Mouse (Mus musculus): ENCODE measurements around the gene Gsta1. TPM values are rescaled to one million over a fixed set of nuclear protein-coding genes. Genes with fewer than 3 reads are reported as not detected.
A peak's percentile ranks its signal among the peaks of the same experiment; 100 is the strongest.
"Not testable (repeated sequence)": the region's sequence is repeated elsewhere in the genome, so short reads cannot be mapped to it uniquely, and the experiment has no call there.

Gene Gsta1
- not detected for total RNA-seq (2022)

DNA sequence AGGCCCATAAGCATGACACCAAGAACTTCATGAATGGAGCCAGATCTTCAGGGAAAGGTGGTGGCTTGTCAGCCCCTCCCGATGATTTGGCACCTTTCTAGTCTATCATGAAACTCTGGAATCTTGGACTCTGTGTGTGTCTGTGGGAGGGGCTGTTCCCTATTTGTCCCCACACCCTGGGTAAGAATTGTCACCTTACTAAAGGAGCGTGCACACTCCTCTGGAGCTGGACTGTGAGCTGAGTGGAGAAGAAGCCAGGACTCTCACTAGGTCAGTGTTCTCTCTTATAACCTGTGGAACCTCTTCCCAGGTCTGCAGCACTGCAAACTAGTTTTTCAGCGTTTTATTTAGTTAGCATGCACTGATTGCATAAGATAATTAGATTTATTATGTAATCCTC is at the start of gene Gsta1:
Gsta1 (plus strand) TSS at position 196 of the 400 bp plus-strand sequence.
- not testable (repeated sequence) for DNase-seq (ENCODE audit: low spot score in 2 of 2)

DNA sequence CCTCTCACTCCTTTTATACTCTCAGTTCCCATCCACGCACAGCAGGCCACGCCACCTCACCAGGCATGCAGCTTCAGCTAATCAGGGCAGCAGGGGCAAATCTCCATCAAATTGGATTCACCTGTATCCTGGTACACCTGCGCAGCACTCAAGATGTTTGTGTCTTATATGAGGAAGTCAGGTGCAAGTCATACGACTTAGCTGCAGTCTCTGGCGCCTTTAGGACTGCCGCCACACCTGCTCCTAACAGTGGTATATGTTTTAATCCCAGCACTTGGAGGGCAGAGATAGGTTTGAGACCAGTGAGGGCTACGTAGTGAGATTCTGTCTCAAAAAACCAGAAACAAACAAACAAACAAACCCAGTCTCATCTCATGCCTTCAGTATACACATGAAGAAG is 48.0 kb upstream of the Gsta1 start, which contains the start of gene Gsta4:
Gsta4 (plus strand) TSS at position 301 of the 400 bp plus-strand sequence.
- DNase-seq (ENCODE audit: low spot score in 2 of 2), result not testable (repeated sequence)

DNA sequence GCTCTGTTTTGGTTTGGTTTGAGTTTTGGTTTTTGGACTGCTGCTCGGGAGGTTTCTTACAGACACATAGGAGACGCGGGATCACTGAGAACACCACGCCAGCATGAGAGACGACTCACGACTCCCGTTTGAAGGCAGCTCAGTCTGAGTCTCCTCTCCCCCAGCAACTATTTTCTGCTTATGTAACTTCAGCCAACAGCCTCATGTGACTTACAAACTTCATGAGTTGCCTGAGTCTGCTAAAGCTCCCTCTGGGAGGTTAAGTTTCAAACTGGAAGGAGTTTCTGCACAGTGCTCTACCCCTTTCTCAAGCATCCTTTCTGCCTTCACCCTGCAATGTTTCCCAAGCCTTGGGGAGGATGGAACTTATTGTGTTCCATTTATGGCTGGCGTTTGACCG is 44.8 kb upstream of the Gsta1 start:
- no peak for DNase-seq (ENCODE audit: low spot score in 2 of 2)

DNA sequence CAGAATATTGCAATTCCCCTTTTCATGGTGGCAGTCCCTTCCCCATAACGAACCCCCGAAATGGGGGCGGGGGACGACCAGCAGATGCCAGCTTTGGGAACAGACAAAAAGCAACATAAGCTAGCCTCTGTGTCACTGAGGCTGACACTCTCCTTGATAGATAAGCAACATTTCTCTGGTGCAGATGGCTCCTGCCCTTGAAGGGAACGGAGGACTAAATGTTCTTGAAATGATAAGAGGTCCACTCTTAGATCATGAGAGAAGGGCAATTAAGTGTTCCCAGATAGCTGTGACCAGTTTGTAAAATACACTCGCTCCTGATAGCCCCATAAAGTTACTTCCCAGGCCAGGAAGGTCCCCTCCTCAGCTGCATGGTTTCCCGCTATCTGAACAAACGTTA is 41.5 kb upstream of the Gsta1 start:
- DNase-seq (ENCODE audit: low spot score in 2 of 2), result no peak

DNA sequence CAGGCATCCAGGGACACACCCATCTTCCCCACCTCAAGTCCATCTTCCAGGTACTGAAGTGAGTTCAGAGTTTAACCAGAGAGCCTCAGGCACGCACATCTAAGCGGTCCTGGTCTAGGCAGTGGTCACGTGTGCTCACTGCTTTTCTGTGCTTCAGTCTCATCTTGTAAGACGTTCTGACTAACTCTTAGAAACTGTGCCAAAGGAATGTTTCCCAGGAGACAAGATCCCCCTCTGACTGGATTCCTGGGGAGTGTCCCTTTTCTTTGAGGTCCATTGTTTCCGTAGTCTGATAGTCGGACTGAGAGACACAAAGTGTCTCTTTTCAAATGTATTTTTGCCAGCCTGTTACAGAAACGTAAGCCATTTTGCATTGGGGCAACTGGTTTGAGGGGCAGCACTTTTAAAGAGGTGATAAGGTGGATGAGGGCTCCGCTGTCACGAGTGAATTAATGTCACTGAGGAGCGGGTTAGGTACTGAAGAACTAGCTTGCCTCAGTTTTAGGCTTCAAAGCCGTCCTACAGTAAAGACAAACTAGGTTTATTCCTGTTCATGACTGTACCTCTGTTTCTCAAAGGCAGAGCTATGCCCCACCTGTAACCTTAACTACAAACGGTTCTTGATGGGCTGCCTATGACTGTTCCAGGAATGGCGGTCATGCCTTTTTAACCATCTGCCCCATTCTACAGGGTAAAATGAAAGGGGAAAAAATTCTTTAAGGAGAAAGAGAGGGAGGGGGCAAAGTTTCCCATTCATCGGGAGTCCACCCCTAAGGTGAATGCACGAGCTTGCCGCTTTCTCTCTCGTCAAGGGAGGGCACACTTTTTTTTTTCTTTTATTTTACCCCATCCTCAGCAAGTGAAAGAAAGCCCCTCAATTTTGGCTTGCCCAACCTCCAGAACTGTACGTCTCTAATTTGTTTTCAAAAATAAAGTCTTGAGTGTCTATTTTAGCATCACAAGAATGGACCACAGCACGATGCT is 39.5 kb upstream of the Gsta1 start:
- DNase-seq (ENCODE audit: low spot score in 2 of 2), result no peak

DNA sequence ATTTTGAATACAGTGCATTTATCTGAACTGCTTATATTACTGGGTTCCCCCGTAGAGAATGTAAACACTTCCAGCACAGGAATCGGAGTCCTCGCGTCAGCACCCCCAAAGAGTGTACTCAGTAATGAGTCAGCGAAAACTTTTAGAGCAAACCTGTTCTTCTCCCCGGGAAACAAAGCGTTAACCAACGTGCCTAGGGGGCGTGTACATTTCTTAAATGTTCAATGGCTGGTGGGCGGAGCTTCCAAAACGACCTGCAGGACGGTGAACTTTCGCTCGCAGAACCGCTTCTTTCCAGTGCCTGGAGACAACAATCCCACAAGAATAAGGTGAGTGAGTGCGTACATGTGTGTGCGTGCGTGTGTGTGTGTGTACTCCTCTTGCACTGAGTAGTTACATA is 38.7 kb upstream of the Gsta1 start:
- no peak for DNase-seq (ENCODE audit: low spot score in 2 of 2)

DNA sequence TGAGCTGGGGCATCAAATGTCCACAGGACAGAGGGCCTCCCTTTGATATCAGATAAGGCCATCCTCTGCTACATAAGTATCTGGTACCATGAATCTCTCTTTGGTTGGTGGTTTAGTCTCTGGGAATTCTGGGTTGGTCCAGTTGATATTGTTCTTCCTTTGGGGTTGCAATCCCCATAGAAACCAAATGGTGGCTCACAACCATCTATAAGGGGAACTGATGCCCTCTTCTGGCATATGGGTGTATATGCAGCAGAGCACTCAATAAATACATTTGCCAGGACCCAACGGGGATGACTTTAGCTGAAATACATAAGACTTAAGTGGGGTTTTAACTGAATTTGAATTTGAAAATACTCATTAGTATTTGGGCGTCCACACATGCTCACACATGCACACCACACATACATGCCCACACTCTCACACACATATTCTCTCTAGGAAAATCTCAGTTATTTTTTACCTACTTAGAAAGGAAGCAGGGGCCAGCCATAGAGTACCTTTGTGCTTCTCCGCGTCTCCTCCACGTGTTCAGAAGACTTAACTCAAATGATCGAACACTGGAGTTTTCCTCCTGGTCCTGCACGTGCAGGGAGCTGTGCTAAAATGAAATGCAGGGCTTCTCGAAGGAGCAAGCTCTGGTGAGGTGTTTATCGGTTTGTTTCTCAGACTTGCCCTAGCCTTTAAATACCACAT is 36.4 kb upstream of the Gsta1 start:
- peak in 1 of 2 experiments; percentile 32 for DNase-seq (ENCODE audit: low spot score in 2 of 2)

DNA sequence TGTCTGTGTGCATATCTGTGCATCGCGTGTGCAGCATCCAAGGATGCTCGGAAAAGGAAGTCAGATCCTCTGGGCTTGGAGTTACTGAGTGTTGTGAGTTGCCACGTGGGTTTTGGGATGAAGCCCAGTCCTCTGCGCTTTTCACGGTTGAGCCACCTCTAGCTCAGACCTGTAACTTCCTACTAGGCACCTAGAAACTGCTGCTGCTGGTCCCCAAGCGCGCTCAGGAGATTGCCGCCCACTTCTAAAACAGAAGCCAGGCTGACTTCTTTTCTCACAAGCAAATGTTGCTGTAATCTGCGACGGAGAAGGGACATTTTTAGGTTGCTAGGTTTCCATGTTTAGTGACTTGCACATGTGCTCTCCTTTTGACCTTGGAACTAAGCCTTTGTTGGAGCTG is 35.4 kb upstream of the Gsta1 start:
- DNase-seq (ENCODE audit: low spot score in 2 of 2), result no peak

DNA sequence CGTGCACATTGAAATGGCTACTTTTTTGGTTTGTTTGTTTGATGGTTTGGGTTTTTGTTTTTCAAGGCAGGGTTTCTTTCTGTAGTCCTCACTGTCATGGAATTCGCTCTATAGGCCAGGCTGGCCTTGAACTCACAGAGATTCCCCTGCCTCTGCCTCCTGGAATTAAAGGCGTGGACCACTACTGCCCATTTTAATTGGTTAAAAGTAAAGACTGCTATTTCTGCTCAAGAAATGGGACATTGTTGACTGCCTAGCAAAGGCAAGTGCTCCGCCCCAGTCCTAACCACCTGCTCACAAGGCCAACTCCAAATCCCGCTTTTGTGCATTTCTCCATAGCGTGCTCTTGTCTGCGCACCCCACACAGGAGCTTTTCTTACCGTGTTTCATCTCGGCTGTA is 32.7 kb upstream of the Gsta1 start:
- DNase-seq (ENCODE audit: low spot score in 2 of 2), result no peak

DNA sequence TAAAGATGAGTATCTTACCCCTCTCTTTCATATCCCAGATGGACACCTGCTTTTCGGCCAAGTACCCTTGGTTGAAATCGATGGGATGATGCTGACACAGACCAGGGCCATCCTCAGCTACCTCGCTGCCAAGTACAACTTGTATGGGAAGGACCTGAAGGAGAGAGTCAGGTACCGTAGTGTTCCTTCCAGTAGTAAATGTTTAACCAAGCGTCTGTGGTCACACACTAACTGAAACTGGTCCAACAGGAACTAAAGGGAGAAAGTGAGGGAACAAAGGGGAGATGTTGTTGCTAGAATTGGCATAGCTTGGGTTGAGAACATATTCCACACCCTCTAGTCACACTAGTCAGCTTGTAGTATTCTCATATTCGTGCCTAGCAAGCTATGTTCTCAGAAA is 26.3 kb upstream of the Gsta1 start:
- DNase-seq (ENCODE audit: low spot score in 2 of 2), result no peak

DNA sequence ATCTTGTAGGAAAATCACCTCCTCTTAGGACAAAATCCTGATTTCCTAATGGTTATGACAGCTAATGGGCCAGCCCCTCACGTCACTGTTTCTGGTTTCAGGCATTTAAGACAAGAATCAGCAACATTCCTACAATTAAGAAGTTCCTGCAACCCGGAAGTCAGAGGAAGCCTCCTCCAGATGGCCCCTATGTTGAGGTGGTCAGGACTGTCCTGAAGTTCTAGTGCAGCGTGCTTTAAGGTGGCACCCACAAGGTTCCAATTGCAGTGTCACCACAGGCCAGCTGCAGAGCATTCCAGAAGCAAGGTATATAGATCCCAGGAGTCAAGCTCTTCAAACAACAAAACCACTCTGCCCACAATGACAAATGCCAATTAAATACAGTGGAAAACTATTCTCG is 21.5 kb upstream of the Gsta1 start:
- DNase-seq (ENCODE audit: low spot score in 2 of 2), result no peak

DNA sequence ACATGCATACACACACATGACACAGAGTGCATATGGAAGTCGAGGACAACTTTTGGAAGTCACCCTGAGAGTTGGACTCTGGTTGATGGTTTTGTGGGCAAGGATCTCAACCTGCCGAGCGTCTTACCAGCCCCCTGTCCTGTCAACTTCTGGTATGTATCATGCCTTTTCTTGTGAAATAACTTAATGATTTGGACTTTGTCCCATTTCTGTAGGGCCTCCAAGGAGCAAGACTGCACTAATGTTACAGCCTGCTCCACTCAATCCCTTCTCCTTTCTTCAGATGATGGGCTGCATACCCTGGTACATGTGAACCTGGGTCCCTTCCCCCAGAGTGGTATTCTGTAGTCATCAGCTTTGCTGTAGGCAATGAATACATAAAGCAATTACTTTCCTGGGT is 20.4 kb upstream of the Gsta1 start:
- no peak for DNase-seq (ENCODE audit: low spot score in 2 of 2)

DNA sequence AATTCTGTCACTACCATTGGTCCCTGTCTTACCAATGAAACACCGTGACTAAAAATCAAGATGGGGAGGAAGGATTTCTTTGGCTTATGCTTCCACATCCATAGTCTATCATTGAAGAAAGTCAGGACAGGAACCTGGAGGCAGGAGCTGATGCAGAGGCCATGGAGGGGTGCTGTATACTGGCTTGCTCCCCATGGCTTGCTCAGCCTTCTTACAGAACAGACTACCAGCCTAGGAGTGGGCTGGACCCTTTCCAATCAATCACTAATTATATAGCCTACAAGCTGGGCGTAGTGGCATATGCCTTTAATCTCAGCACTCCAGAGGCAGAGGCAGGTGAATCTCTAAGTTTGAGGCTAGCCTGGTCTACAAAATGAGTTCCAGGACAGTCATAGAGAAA is 19.6 kb upstream of the Gsta1 start:
- no peak for DNase-seq (ENCODE audit: low spot score in 2 of 2)

DNA sequence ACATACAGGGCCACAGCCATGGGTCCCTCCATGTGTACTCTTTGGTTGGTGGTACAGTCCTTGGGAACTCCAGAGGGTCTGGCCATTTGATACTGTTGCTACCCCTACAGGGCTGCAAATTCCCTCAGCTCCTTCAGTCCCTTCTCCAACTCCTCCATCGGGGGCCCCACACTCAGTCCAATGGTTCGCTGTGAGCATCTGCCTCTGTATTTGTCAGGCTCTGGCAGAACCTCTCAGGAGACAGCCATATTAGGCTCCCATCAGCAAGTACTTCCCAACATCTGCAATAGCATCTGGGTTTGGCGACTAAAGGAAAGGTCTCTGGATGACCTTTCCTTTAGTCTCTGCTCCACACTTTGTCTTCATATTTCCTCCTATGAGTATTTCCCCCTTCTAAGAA is 18.9 kb upstream of the Gsta1 start:
- no peak for DNase-seq (ENCODE audit: low spot score in 2 of 2)

DNA sequence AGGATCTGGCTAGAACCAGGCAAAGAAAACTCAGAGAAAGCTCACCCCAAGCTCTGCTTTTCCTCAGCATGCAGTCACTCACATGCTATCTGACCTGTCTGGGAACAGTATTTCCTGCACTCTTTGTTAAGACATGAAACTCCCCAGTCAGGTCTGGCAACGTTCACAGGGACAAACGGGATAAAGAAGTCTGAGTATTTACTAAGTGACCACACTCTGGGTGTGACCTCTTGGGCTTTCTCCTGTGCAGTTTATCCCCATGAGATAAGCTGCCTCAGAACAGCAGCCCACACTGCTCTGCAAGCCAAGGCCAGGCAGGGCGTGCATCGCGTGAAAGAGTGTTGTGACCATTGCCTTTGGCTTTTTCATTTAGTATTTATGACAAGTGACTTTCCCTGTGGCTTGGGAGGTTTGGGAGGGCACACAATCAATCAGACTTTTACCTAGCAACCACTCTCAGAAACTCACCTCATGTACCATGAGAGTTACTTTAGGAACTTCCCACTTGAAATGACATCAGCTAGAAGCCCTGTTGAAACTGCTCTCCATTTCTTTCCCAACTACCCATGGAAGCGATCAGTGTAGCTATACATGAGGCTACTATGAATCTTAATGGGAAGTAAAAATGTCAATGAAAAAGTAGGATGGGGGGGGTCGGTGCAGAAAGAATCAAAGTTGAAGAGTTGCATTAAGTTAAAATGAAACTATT is 18.0 kb upstream of the Gsta1 start:
- no peak for DNase-seq (ENCODE audit: low spot score in 2 of 2)

DNA sequence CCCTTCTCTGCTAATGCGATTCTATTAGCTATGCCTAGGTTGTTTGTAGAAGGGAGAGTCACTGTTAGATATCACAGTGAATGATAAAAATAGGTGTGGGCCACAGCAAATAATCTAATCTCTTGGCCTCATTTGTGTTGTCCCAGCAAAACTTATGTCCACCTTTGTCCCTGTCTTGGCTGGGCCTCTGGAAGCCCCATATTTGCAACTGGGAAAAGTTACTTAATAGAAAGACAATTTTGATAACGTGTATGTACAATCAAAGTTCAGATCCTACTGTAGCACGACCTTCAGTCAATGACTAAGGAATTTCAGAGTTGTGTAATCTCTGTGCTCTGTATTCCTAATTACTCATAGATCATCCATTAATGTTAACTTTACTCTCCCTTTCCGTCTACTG is 13.4 kb upstream of the Gsta1 start:
- no peak for DNase-seq (ENCODE audit: low spot score in 2 of 2)

DNA sequence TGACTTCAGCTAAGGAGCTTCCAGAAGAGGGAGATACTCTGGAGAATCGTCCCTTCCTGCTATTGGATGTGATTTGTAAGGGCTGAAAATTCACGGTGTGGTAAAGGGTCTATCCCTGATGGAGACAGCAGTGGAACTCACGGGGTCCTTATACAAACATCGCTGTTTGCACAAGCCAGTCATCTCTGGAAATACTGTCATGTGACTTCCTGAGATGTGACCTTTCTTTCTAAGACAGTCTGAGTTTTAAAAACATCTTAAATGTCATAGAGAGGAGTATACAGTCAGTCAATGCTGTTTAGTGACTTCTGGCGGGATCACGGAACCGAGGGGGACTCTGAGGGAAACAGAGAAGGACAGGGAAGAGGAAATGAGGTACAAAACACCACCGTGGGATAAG is 7.8 kb upstream of the Gsta1 start:
- DNase-seq (ENCODE audit: low spot score in 2 of 2), result no peak

DNA sequence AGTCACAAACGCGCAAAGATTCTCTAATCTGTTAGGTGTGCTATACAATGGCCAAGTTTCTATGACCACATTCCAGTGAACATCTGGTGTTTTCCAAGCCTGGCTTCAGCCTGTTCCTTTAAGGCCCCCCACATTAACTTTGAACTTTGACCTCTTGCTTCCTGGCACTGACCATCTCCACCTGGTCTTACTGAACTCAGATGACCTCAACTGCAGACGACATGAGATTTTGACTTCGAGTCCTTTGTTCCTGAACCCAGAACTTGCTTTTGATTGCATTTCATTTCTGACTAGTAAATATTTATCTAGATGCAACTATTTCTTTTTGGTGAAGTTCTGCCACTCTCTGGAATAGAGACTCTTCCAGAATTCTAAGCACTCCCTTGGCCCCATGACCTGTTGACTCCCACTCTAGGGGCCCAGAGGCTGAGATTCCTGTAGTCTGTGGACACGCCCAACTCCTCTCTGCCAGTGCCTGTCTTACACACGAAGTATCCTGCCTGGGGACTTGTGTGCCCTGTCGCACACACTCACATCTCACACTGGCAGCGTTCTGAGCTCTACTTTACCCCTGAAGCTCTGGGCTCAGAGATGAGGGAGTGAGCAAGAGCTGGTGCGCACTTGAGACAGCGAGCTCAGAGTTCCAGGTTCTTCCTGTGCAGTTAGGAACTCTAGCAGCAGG is 7.1 kb upstream of the Gsta1 start:
- DNase-seq (ENCODE audit: low spot score in 2 of 2), result no peak

DNA sequence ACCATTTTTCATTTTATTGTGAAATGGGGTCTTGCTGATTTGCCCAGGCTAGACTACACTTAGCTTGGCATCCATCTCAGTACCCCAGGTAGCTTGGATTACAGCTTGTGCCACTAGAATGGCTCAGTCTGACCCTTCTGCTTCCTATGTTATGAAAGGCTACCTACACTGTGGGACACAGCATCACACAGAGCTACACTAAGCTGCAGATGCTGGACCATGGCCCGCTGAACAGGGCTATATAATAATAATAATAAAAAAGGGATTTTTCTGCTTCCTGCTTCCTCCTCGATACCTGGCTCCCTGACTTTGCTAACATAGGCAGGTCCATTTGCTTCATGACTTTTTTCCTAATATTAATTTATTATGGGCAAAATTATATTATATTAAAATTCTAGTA is 6.0 kb upstream of the Gsta1 start:
- no peak for DNase-seq (ENCODE audit: low spot score in 2 of 2)

DNA sequence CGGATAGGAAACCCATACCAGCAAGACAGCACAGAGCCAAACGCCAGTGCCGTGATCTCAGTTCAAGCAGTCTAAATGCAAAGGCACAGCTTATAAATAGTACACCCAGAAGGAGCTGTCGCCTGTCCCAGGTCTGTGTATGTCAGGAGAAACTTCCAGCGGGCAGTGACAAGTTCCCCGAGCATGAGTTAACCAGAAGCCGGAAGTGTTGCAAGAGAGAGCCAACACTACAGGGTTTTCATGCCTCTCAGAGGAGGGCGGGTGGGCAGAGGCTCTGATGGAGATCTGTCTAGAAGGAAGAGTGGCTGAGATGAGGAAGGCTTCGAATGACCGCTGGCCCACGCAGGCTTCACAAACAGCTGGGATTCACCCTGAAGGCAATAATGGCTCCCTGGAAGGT is 5.2 kb upstream of the Gsta1 start:
- DNase-seq (ENCODE audit: low spot score in 2 of 2), result no peak

DNA sequence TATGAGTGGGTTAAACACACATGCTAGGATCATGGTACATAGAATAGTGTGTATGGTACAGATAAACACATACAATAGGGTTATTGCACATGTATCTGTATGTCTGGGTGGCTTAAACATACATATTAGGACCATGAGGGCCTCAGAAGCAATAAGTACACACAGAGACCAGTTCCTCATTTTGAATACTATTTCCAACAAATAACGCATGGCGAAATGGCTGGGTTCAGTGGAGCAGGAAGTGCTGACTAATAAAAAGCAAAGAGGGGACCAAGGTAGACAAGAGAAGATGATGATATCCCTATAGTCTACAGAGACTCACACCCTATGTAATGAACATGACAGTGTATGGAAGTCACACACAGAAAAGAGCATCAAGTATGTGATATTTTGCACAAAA is 2.3 kb upstream of the Gsta1 start:
- no peak for DNase-seq (ENCODE audit: low spot score in 2 of 2)
